In the genomic region with DNA sequence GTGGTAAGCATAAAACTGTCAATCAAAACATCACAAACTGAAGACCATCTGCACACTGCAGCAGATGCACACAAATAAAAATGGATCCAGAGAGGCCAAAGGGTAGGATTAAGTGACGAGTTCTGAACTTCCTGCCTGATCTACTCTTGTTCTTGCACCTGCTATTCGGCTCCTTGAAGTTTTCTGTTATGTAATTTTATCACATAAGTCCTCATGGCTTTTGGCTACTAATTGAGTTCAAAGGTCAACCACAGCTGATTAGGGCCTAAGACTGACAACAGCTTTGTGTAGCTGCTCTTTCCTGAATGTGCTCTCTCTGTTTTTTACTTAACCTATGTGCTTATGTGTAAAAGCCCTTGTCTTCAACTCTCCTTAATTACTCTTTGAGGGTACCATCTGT, we compare ENCODE assay signal across 20 mouse cellular contexts.
DNase-seq lines count a peak whose midpoint lies in the region; ATAC-seq lines count a peak whose summit lies in the region.
"Had no signal": no experiment of that assay in that cellular context is flagged by ENCODE, and none has a peak within 500 bp of the region (broad histone marks: within the 10 kb centered on the region; RNA-seq: fewer than 3 reads in every experiment).

No protein-coding gene starts in this region.

- DNase-seq in neural tube, embryonic 11.5 days (ENCODE audit: low spot score): no peak
- no peak for DNase-seq in neural tube, embryonic 10.5 days (ENCODE audit: extremely low spot score, low spot score)
- no peak for DNase-seq in lung, postnatal 25 days (ENCODE audit: low spot score)
- no peak for DNase-seq in heart, embryonic 10.5 days (ENCODE audit: low spot score)
- DNase-seq: adrenal gland, postnatal 14 days; cerebellum, adult 11 months; cerebellum, postnatal 25 days; gastrocnemius, postnatal 25 days; thymus, adult 2 months had no signal

- H3K4me3 ChIP-seq in forebrain, embryonic 12.5 days (replicated peaks): no peak overlapping the region
- no peak overlapping the region for H3K4me3 ChIP-seq in forebrain, embryonic 15.5 days
- no peak overlapping the region for H3K4me3 ChIP-seq in neural tube, embryonic 11.5 days (ENCODE audit: low read depth, low read length)
- H3K4me3 ChIP-seq in intestine, embryonic 16.5 days (ENCODE audit: low read length): no peak overlapping the region
- H3K4me3 ChIP-seq in heart, embryonic 10.5 days: no peak overlapping the region
- H3K4me3 ChIP-seq: embryonic facial prominence, embryonic 13.5 days; limb, embryonic 13.5 days; liver, embryonic 15.5 days; midbrain, embryonic 13.5 days; neural tube, embryonic 15.5 days had no signal

- ATAC-seq in forebrain, embryonic 12.5 days (ENCODE audit: low FRiP score): peak; percentile 61; the same call in 1 of the 2 replicates
- no peak for ATAC-seq in forebrain, embryonic 15.5 days (replicated peaks)
- peak; percentile 31; the same call in 1 of the 2 replicates for ATAC-seq in neural tube, embryonic 11.5 days (ENCODE audit: insufficient read depth, low FRiP score, low TSS enrichment)
- ATAC-seq in intestine, embryonic 16.5 days: peak; percentile 64
- ATAC-seq: CD4-positive, CD25-positive, alpha-beta regulatory T cell, adult 4 months; midbrain, embryonic 13.5 days; Patski had no signal

- H3K27ac ChIP-seq in forebrain, embryonic 12.5 days: no peak overlapping the region
- no peak overlapping the region for H3K27ac ChIP-seq in forebrain, embryonic 15.5 days (replicated peaks)
- no peak overlapping the region for H3K27ac ChIP-seq in neural tube, embryonic 11.5 days (ENCODE audit: low read depth, low read length)
- no peak overlapping the region for H3K27ac ChIP-seq in intestine, embryonic 16.5 days (ENCODE audit: low read length)
- H3K27ac ChIP-seq in heart, embryonic 10.5 days: no peak overlapping the region
- H3K27ac ChIP-seq: embryonic facial prominence, embryonic 13.5 days; kidney, postnatal 0 days; limb, embryonic 13.5 days; liver, embryonic 15.5 days; midbrain, embryonic 13.5 days; neural tube, embryonic 15.5 days had no signal

- no peak overlapping the region for H3K4me2 ChIP-seq in forebrain, embryonic 12.5 days
- no peak overlapping the region for H3K4me2 ChIP-seq in forebrain, embryonic 15.5 days (replicated peaks)
- no peak overlapping the region for H3K4me2 ChIP-seq in neural tube, embryonic 11.5 days (ENCODE audit: low read depth)
- no peak overlapping the region for H3K4me2 ChIP-seq in intestine, embryonic 16.5 days (ENCODE audit: low read depth, low read length)
- H3K4me2 ChIP-seq: embryonic facial prominence, embryonic 13.5 days; limb, embryonic 13.5 days; liver, embryonic 15.5 days; midbrain, embryonic 13.5 days; neural tube, embryonic 15.5 days had no signal

- 7% methylated on average over 2 of the region's 2 CpGs for WGBS in forebrain, embryonic 12.5 days
- WGBS in forebrain, embryonic 15.5 days: 21% methylated on average over 2 of the region's 2 CpGs
- 76% methylated on average over 2 of the region's 2 CpGs for WGBS in neural tube, embryonic 11.5 days
- WGBS in intestine, embryonic 16.5 days: 49% methylated on average over 2 of the region's 2 CpGs
- WGBS in heart, embryonic 10.5 days: 67% methylated on average over 2 of the region's 2 CpGs

- H3K36me3 ChIP-seq in forebrain, embryonic 12.5 days (replicated peaks): no peaks in the 10 kb centered on the region
- H3K36me3 ChIP-seq in forebrain, embryonic 15.5 days: no peaks in the 10 kb centered on the region
- H3K36me3 ChIP-seq in neural tube, embryonic 11.5 days (ENCODE audit: control insufficient read depth, insufficient read depth, low read length): no peaks in the 10 kb centered on the region
- H3K36me3 ChIP-seq in intestine, embryonic 16.5 days (ENCODE audit: control insufficient read depth, insufficient read depth, low read length): no peaks in the 10 kb centered on the region
- H3K36me3 ChIP-seq in heart, embryonic 10.5 days: no peaks in the 10 kb centered on the region
- H3K36me3 ChIP-seq: embryonic facial prominence, embryonic 13.5 days; limb, embryonic 13.5 days; liver, embryonic 15.5 days; midbrain, embryonic 13.5 days; neural tube, embryonic 15.5 days had no signal

- H3K27me3 ChIP-seq in forebrain, embryonic 12.5 days: no peaks in the 10 kb centered on the region
- H3K27me3 ChIP-seq in forebrain, embryonic 15.5 days: no peaks in the 10 kb centered on the region
- H3K27me3 ChIP-seq in neural tube, embryonic 11.5 days (ENCODE audit: control insufficient read depth, insufficient read depth, low read length): no peaks in the 10 kb centered on the region
- no peaks in the 10 kb centered on the region for H3K27me3 ChIP-seq in intestine, embryonic 16.5 days (replicated peaks; ENCODE audit: control insufficient read depth, insufficient read depth, low read length)
- H3K27me3 ChIP-seq in heart, embryonic 10.5 days (ENCODE audit: insufficient read depth, poor library complexity, severe bottlenecking): no peaks in the 10 kb centered on the region
- H3K27me3 ChIP-seq: embryonic facial prominence, embryonic 13.5 days; limb, embryonic 13.5 days; liver, embryonic 15.5 days; midbrain, embryonic 13.5 days; neural tube, embryonic 15.5 days; Patski had no signal

- H3K9ac ChIP-seq in forebrain, embryonic 12.5 days: no peak overlapping the region
- H3K9ac ChIP-seq in forebrain, embryonic 15.5 days (replicated peaks): no peak overlapping the region
- no peak overlapping the region for H3K9ac ChIP-seq in neural tube, embryonic 11.5 days (ENCODE audit: low read length)
- no peak overlapping the region for H3K9ac ChIP-seq in intestine, embryonic 16.5 days (ENCODE audit: low read depth, low read length)
- H3K9ac ChIP-seq: embryonic facial prominence, embryonic 13.5 days; limb, embryonic 13.5 days; liver, embryonic 15.5 days; midbrain, embryonic 13.5 days; neural tube, embryonic 15.5 days had no signal

- no peaks in the 10 kb centered on the region for H3K4me1 ChIP-seq in forebrain, embryonic 12.5 days
- H3K4me1 ChIP-seq in forebrain, embryonic 15.5 days: no peaks in the 10 kb centered on the region
- H3K4me1 ChIP-seq in neural tube, embryonic 11.5 days (ENCODE audit: control insufficient read depth, insufficient read depth, low read length): no peaks in the 10 kb centered on the region
- no peaks in the 10 kb centered on the region for H3K4me1 ChIP-seq in intestine, embryonic 16.5 days (ENCODE audit: control insufficient read depth, insufficient read depth, low read length)
- H3K4me1 ChIP-seq in heart, embryonic 10.5 days: no peaks in the 10 kb centered on the region
- H3K4me1 ChIP-seq: embryonic facial prominence, embryonic 13.5 days; limb, embryonic 13.5 days; liver, embryonic 15.5 days; midbrain, embryonic 13.5 days; neural tube, embryonic 15.5 days had no signal

- H3K9me3 ChIP-seq in forebrain, embryonic 12.5 days: no peaks in the 10 kb centered on the region
- no peaks in the 10 kb centered on the region for H3K9me3 ChIP-seq in forebrain, embryonic 15.5 days
- no peaks in the 10 kb centered on the region for H3K9me3 ChIP-seq in neural tube, embryonic 11.5 days (ENCODE audit: control insufficient read depth, low read length)
- H3K9me3 ChIP-seq in intestine, embryonic 16.5 days (ENCODE audit: control insufficient read depth, low read length): no peaks in the 10 kb centered on the region
- no peaks in the 10 kb centered on the region for H3K9me3 ChIP-seq in heart, embryonic 10.5 days
- H3K9me3 ChIP-seq: embryonic facial prominence, embryonic 13.5 days; limb, embryonic 13.5 days; liver, embryonic 15.5 days; midbrain, embryonic 13.5 days; neural tube, embryonic 15.5 days had no signal
